Mouse (Mus musculus) myocyte (in vitro differentiated cells): ENCODE data around the gene Qtrt1. TPM values are rescaled to one million over a fixed set of nuclear protein-coding genes. Genes with fewer than 3 reads are reported as not detected.

Experiments used
- H3K27me3 ChIP-seq: one replicate; pipeline ENCODE4 v1.6.1; 2011; ENCODE audit not compliant: control insufficient read depth, insufficient read depth, insufficient read length
- H3K36me3 ChIP-seq: one replicate; pipeline ENCODE4 v1.6.1; 2011; ENCODE audit not compliant: control insufficient read depth, insufficient read depth
- H3K4me2 ChIP-seq: one replicate; pipeline ENCODE4 v1.6.1; 2011; ENCODE audit warnings: low read depth, control low read depth
- H3K4me3 ChIP-seq: one replicate; pipeline ENCODE4 v1.5.1; 2011; ENCODE audit warnings: mild to moderate bottlenecking, control low read depth, moderate library complexity
- H3K79me2 ChIP-seq: one replicate; pipeline ENCODE4 v1.6.1; 2011; ENCODE audit not compliant: control insufficient read depth, insufficient read depth
- H3ac ChIP-seq: one replicate; pipeline ENCODE4 v1.6.1; 2011; ENCODE audit not compliant: control insufficient read depth, insufficient read length
- CEBPB ChIP-seq: IDR thresholded peaks from 2 replicates; pipeline ENCODE4 v1.6.1; 2011; ENCODE audit warnings: mild to moderate bottlenecking, moderate library complexity; ENCODE audit not compliant: poor library complexity, insufficient read depth, severe bottlenecking
- E2F4 ChIP-seq: IDR thresholded peaks from one replicate; pipeline ENCODE4 v1.6.1; 2011; ENCODE audit warnings: mild to moderate bottlenecking, control low read depth, moderate library complexity; ENCODE audit not compliant: insufficient read depth
- MAX ChIP-seq: IDR thresholded peaks from one replicate; pipeline ENCODE4 v1.6.1; 2011; ENCODE audit warnings: low read depth, mild to moderate bottlenecking, control low read depth
- MYOD1 ChIP-seq, 3 experiments: IDR thresholded peaks; one replicate each; pipeline ENCODE4 v1.6.1; 2011; ENCODE audit warnings: control low read depth in 2 of 3, low read depth in 2 of 3, mild to moderate bottlenecking in 2 of 3, moderate library complexity in 1 of 3; ENCODE audit not compliant: insufficient read length in 2 of 3, control insufficient read depth in 1 of 3
- MYOG ChIP-seq, 3 experiments: IDR thresholded peaks; one replicate each; pipeline ENCODE4 v1.6.1; 2011; ENCODE audit warnings: control low read depth in 2 of 3, low read depth in 2 of 3, mild to moderate bottlenecking in 2 of 3; ENCODE audit not compliant: insufficient read length in 2 of 3, control insufficient read depth in 1 of 3, insufficient read depth in 1 of 3
- POLR2A ChIP-seq: IDR thresholded peaks from one replicate; pipeline ENCODE4 v1.6.1; 2011; ENCODE audit warnings: low read depth, mild to moderate bottlenecking, control low read depth, moderate library complexity; ENCODE audit not compliant: insufficient read length
- POLR2AphosphoS2 ChIP-seq: IDR thresholded peaks from one replicate; pipeline ENCODE4 v1.6.1; 2011; ENCODE audit warnings: low read depth, control low read depth; ENCODE audit not compliant: insufficient read length
- REST ChIP-seq: IDR thresholded peaks from one replicate; pipeline ENCODE4 v1.6.1; 2011; ENCODE audit warnings: mild to moderate bottlenecking, control low read depth, moderate library complexity; ENCODE audit not compliant: insufficient read depth, insufficient read length
- SRF ChIP-seq: IDR thresholded peaks from one replicate; pipeline ENCODE4 v1.6.1; 2011; ENCODE audit warnings: low read depth; ENCODE audit not compliant: control insufficient read depth, insufficient read length
- TCF12 ChIP-seq: IDR thresholded peaks from one replicate; pipeline ENCODE4 v1.6.1; 2011; ENCODE audit warnings: mild to moderate bottlenecking, control low read depth; ENCODE audit not compliant: poor library complexity, insufficient read depth, severe bottlenecking
- TCF3 ChIP-seq: IDR thresholded peaks from one replicate; pipeline ENCODE4 v1.6.1; 2011; ENCODE audit warnings: low read depth, control low read depth; ENCODE audit not compliant: insufficient read length
- USF1 ChIP-seq: IDR thresholded peaks from one replicate; pipeline ENCODE4 v1.6.1; 2011; ENCODE audit warnings: low read depth, mild to moderate bottlenecking, control low read depth, moderate library complexity
- polyA plus RNA-seq: library from polyadenylated mRNA; unstranded; fragments of >200 nt; fragmentation: generic; extraction: Trizol; gene quantifications from one replicate; pipeline ENCODE4 v1.2.1, GENCODE M21; 2012; ENCODE audit warnings: missing spikeins

The Qtrt1 gene
- polyA plus RNA-seq, 1 experiment = 55.3 TPM

DNA sequence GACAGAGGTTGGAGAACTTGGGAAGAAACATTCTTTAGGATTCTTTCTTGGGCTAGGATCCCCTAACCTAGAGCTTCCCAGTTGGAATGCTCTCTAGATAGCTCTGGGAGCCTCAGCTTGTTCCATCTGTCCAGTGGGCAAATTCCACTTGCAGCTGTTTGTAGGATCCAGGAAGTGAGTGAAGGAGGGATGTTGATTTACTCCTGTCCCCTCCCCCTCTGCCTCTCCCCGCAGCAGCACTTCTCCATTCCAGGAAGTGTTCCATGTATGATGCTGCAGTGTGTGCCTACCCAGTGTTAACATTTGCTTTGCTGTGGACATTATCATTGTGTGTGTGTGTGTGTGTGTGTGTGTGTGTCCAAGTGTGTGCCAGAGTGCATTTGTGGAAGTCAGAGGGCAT is 14.4 kb downstream of the Qtrt1 start:
- H3K79me2 ChIP-seq = peaks cover 61% of the 10 kb centered on the region
- TF ChIP-seq USF1 = no peak
- TF ChIP-seq MYOD1 (IDR thresholded peaks at IDR 0.05; ENCODE audit: control insufficient read depth in 1 of 3, insufficient read length in 2 of 3, low read depth in 2 of 3) = peak; percentile 34 to 72 (median 44)
- peak in 2 of 3 experiments; percentile 55 to 64 for TF ChIP-seq MYOG (IDR thresholded peaks at IDR 0.05; ENCODE audit: control insufficient read depth in 1 of 3, insufficient read depth in 1 of 3, insufficient read length in 2 of 3, low read depth in 2 of 3)
- H3ac ChIP-seq = peak overlapping the region; percentile 70
- no peaks in the 10 kb centered on the region for H3K27me3 ChIP-seq
- H3K36me3 ChIP-seq = no peaks in the 10 kb centered on the region
- peak overlapping the region; percentile 97 for H3K4me3 ChIP-seq
- peak overlapping the region; percentile 76 for H3K4me2 ChIP-seq

DNA sequence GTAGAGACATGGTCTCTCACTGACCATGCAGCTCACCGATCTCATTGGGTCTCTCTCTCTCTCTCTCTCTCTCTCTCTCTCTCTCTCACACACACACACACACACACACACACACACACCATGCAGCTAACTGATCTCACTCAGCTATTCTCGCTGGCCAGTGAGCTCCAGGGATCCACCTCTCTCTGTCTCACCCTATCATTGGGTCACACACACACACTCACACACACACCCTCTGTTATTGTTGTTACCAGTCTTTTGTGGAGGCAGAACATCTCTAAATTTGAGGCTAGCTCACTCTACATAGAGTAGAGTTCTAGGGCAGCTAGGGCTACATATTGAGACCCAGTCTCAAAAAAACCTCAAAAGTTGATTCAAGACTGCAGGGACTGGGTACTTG is 14.9 kb downstream of the Qtrt1 start:
- Histone ChIP-seq H3K4me2 (peak overlapping the region; percentile 76), H3ac (peak overlapping the region; percentile 70), H3K36me3 (no peaks in the 10 kb centered on the region), H3K27me3 (no peaks in the 10 kb centered on the region), H3K4me3 (peak overlapping the region; percentile 97), H3K79me2 (peaks cover 66% of the 10 kb centered on the region)
- no peak for TF ChIP-seq MYOD1 (IDR thresholded peaks at IDR 0.05; ENCODE audit: control insufficient read depth in 1 of 3, insufficient read length in 2 of 3, low read depth in 2 of 3)
- TF ChIP-seq REST = no peak
- no peak for TF ChIP-seq E2F4
- TF ChIP-seq MYOG (IDR thresholded peaks at IDR 0.05; ENCODE audit: control insufficient read depth in 1 of 3, insufficient read depth in 1 of 3, insufficient read length in 2 of 3, low read depth in 2 of 3) = no peak
- no peak for TF ChIP-seq USF1
- no peak for TF ChIP-seq TCF3
- no peak for TF ChIP-seq POLR2A
- no peak for TF ChIP-seq SRF
- TF ChIP-seq CEBPB = no peak
- no peak for TF ChIP-seq TCF12
- no peak for TF ChIP-seq POLR2AphosphoS2
- TF ChIP-seq MAX = no peak

DNA sequence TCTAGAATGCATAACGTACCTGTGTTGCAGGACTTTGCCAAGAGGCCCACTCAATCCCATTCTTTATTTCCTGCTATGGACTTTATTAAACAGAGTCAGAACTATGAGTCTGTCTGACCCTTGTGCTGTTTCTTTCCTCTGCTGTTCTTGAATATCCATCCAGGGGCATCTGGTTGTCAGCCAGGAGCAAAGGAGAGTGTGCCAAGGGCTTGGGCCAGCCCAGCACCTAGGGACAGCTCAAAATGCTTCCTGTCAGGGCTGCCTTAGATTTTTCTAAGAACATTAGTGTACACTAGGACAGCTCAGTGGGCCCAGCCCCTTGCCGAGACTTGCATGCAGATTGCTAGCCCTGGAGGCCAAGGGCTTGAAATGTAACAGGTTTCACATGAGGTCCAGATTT is 16.1 kb downstream of the Qtrt1 start:
- peak overlapping the region; percentile 76 for H3K4me2 ChIP-seq
- TF ChIP-seq SRF (no peak), POLR2A (no peak), TCF12 (no peak), MAX (no peak), MYOD1 (IDR thresholded peaks at IDR 0.05; ENCODE audit: control insufficient read depth in 1 of 3, insufficient read length in 2 of 3, low read depth in 2 of 3) (no peak), TCF3 (no peak)
- no peaks in the 10 kb centered on the region for H3K27me3 ChIP-seq
- no peak overlapping the region for H3ac ChIP-seq
- peaks cover 79% of the 10 kb centered on the region for H3K79me2 ChIP-seq
- H3K36me3 ChIP-seq = no peaks in the 10 kb centered on the region
- no peak overlapping the region for H3K4me3 ChIP-seq

DNA sequence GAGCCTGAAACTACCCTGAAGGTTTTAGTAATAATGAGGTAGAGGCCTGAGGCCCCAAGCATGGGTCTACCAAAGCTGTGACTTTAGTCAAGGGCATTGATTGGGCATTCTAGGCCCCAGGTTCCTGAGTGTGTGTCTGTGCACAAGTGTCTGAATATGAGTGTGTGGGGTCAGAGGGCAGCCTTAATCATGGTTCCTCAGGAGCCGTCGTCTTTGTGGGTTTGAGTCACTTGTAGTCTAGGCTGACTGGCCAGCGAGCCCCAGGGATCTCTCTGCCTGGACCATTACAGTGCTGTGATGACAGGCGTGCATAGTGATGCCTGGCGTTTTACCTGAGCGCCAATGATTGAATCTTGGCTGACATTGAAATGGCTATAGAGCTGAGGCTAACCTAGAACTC is 16.5 kb downstream of the Qtrt1 start:
- no peaks in the 10 kb centered on the region for H3K27me3 ChIP-seq
- H3K36me3 ChIP-seq = no peaks in the 10 kb centered on the region
- peak overlapping the region; percentile 76 for H3K4me2 ChIP-seq
- H3K79me2 ChIP-seq = peaks cover 83% of the 10 kb centered on the region
- H3ac ChIP-seq = no peak overlapping the region
- no peak for TF ChIP-seq POLR2A
- no peak for TF ChIP-seq TCF12
- no peak for TF ChIP-seq POLR2AphosphoS2
- no peak for TF ChIP-seq MYOG (IDR thresholded peaks at IDR 0.05; ENCODE audit: control insufficient read depth in 1 of 3, insufficient read depth in 1 of 3, insufficient read length in 2 of 3, low read depth in 2 of 3)
- TF ChIP-seq SRF = no peak
- no peak for TF ChIP-seq MAX
- TF ChIP-seq REST = no peak
- TF ChIP-seq CEBPB = no peak
- TF ChIP-seq E2F4 = no peak
- no peak for TF ChIP-seq USF1
- TF ChIP-seq TCF3 = no peak
- no peak for TF ChIP-seq MYOD1 (IDR thresholded peaks at IDR 0.05; ENCODE audit: control insufficient read depth in 1 of 3, insufficient read length in 2 of 3, low read depth in 2 of 3)
- H3K4me3 ChIP-seq = no peak overlapping the region

DNA sequence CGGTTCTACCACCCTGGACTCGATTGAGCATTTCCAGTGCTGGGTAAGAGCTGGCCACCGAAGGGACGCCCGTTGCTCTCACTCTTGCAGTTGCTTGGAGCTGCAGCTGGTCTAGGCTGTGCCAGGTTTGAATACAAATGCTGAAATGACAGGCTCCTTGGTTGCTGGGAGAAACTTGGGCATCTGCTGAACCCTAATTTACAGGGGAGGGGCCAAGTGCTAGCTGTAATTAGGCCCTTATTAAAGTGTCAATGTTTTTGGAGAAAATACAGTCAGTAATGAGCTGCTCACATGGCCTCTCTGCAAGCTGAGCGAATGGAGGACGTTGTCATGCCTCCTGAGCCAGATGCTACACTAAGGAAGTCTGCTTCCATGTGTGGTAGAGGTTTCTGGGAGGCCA is 19.1 kb downstream of the Qtrt1 start:
- Histone ChIP-seq H3K27me3 (no peaks in the 10 kb centered on the region), H3K36me3 (no peaks in the 10 kb centered on the region), H3K4me2 (no peak overlapping the region), H3K4me3 (no peak overlapping the region), H3K79me2 (peaks cover 100% of the 10 kb centered on the region), H3ac (no peak overlapping the region)
- no peak for TF ChIP-seq POLR2AphosphoS2
- TF ChIP-seq CEBPB = no peak
